Mouse (Mus musculus): ENCODE results near the gene Cacna2d4. TPM values are rescaled to one million over a fixed set of nuclear protein-coding genes. Genes with fewer than 3 reads are reported as not detected.

Gene Cacna2d4
- polyA plus RNA-seq, 1 experiment from 2014 or later: not detected

- WGBS: 65% methylated on average over 13 of the region's 13 CpGs
- H3K27me3 ChIP-seq: no peaks in the 10 kb centered on the region
- peaks cover 12% of the 10 kb centered on the region for H3K36me3 ChIP-seq
- no peak overlapping the region for H3K4me2 ChIP-seq
- no peak overlapping the region for H3K27ac ChIP-seq
- peaks cover 17% of the 10 kb centered on the region for H3K4me1 ChIP-seq (replicated peaks)
- no peak overlapping the region for H3K4me3 ChIP-seq (replicated peaks)
- H3K9me3 ChIP-seq: no peaks in the 10 kb centered on the region
- ATAC-seq (ENCODE audit: insufficient number of reproducible peaks, insufficient read depth, low FRiP score, low TSS enrichment, low read depth): no peak
- H3K9ac ChIP-seq (replicated peaks): no peak overlapping the region
These were observed 11.7 kb upstream of the Cacna2d4 start for GRCm38 (mm10) chr6:119224451-119225195.

- H3K27ac ChIP-seq: no peak overlapping the region
- no peak overlapping the region for H3K9ac ChIP-seq (replicated peaks)
- ATAC-seq (ENCODE audit: insufficient number of reproducible peaks, insufficient read depth, low FRiP score, low TSS enrichment, low read depth): no peak
- no peak overlapping the region for H3K4me3 ChIP-seq (replicated peaks)
- H3K27me3 ChIP-seq: no peaks in the 10 kb centered on the region
- no peak overlapping the region for H3K4me2 ChIP-seq
- WGBS: 89% methylated on average over 12 of the region's 12 CpGs
- no peaks in the 10 kb centered on the region for H3K9me3 ChIP-seq
- H3K36me3 ChIP-seq: peaks cover 12% of the 10 kb centered on the region
- peaks cover 17% of the 10 kb centered on the region for H3K4me1 ChIP-seq (replicated peaks)
These were observed 11.1 kb upstream of the Cacna2d4 start for GRCm38 (mm10) chr6:119225226-119225625.

- WGBS: 80% methylated on average over 6 of the region's 6 CpGs
- Histone ChIP-seq H3K4me3 (replicated peaks) (no peak overlapping the region), H3K4me1 (replicated peaks) (peaks cover 17% of the 10 kb centered on the region), H3K9me3 (no peaks in the 10 kb centered on the region), H3K27me3 (no peaks in the 10 kb centered on the region), H3K9ac (replicated peaks) (no peak overlapping the region), H3K36me3 (peaks cover 12% of the 10 kb centered on the region), H3K27ac (no peak overlapping the region), H3K4me2 (no peak overlapping the region)
- ATAC-seq (ENCODE audit: insufficient number of reproducible peaks, insufficient read depth, low FRiP score, low TSS enrichment, low read depth): no peak
These were observed 10.6 kb upstream of the Cacna2d4 start for GRCm38 (mm10) chr6:119225731-119226130.

- peaks cover 3% of the 10 kb centered on the region; the same call in 1 of the 2 replicates for H3K36me3 ChIP-seq
- H3K9me3 ChIP-seq: no peaks in the 10 kb centered on the region
- no peak overlapping the region for H3K4me3 ChIP-seq (replicated peaks)
- H3K4me1 ChIP-seq (replicated peaks): peaks cover 17% of the 10 kb centered on the region
- no peaks in the 10 kb centered on the region for H3K27me3 ChIP-seq
- 90% methylated on average over 8 of the region's 8 CpGs for WGBS
- no peak for ATAC-seq (ENCODE audit: insufficient number of reproducible peaks, insufficient read depth, low FRiP score, low TSS enrichment, low read depth)
- H3K27ac ChIP-seq: no peak overlapping the region
- H3K4me2 ChIP-seq: no peak overlapping the region
- H3K9ac ChIP-seq (replicated peaks): no peak overlapping the region
These were observed 9.3 kb upstream of the Cacna2d4 start for GRCm38 (mm10) chr6:119227001-119227400.

- Histone ChIP-seq H3K4me1 (replicated peaks) (peaks cover 17% of the 10 kb centered on the region), H3K27ac (no peak overlapping the region), H3K27me3 (no peaks in the 10 kb centered on the region), H3K4me2 (no peak overlapping the region), H3K4me3 (replicated peaks) (no peak overlapping the region), H3K9ac (replicated peaks) (no peak overlapping the region), H3K36me3 (no peaks in the 10 kb centered on the region), H3K9me3 (no peaks in the 10 kb centered on the region)
- WGBS: 77% methylated on average over 11 of the region's 11 CpGs
- ATAC-seq (ENCODE audit: insufficient number of reproducible peaks, insufficient read depth, low FRiP score, low TSS enrichment, low read depth): no peak
These were observed 7.3 kb upstream of the Cacna2d4 start for GRCm38 (mm10) chr6:119228861-119229603.

- no peak overlapping the region for H3K4me2 ChIP-seq
- no peaks in the 10 kb centered on the region for H3K9me3 ChIP-seq
- no peak overlapping the region for H3K4me3 ChIP-seq (replicated peaks)
- H3K36me3 ChIP-seq: no peaks in the 10 kb centered on the region
- 34% methylated on average over 3 of the region's 3 CpGs for WGBS
- no peak for ATAC-seq (ENCODE audit: insufficient number of reproducible peaks, insufficient read depth, low FRiP score, low TSS enrichment, low read depth)
- H3K27ac ChIP-seq: no peak overlapping the region
- no peak overlapping the region for H3K9ac ChIP-seq (replicated peaks)
- H3K27me3 ChIP-seq: no peaks in the 10 kb centered on the region; the same call in 1 of the 2 replicates
- no peaks in the 10 kb centered on the region for H3K4me1 ChIP-seq (replicated peaks)
These were observed 3.3 kb upstream of the Cacna2d4 start for GRCm38 (mm10) chr6:119233066-119233465.

GRCm38 (mm10) chr6:119235441-119235840 lies 885 bp upstream of the Cacna2d4 start:
- Histone ChIP-seq H3K27me3 (no peaks in the 10 kb centered on the region; the same call in 1 of the 2 replicates), H3K9ac (replicated peaks) (no peak overlapping the region), H3K4me2 (no peak overlapping the region), H3K9me3 (no peaks in the 10 kb centered on the region), H3K4me3 (replicated peaks) (no peak overlapping the region), H3K4me1 (replicated peaks) (no peaks in the 10 kb centered on the region), H3K36me3 (no peaks in the 10 kb centered on the region), H3K27ac (no peak overlapping the region)
- WGBS: 78% methylated on average over 5 of the region's 5 CpGs
- no peak for ATAC-seq (ENCODE audit: insufficient number of reproducible peaks, insufficient read depth, low FRiP score, low TSS enrichment, low read depth)

GRCm38 (mm10) chr6:119237427-119237989 lies 1.2 kb downstream of the Cacna2d4 start:
- no peaks in the 10 kb centered on the region for H3K9me3 ChIP-seq
- no peak overlapping the region for H3K4me3 ChIP-seq (replicated peaks)
- H3K4me2 ChIP-seq: no peak overlapping the region
- no peak overlapping the region for H3K9ac ChIP-seq (replicated peaks)
- no peak overlapping the region for H3K27ac ChIP-seq
- H3K27me3 ChIP-seq: no peaks in the 10 kb centered on the region; the same call in 1 of the 2 replicates
- H3K36me3 ChIP-seq: no peaks in the 10 kb centered on the region
- H3K4me1 ChIP-seq (replicated peaks): 0 out of 2 replicates have a peak, but pooled peaks cover 5% of the 10 kb centered on the region
- WGBS: 74% methylated on average over 8 of the region's 8 CpGs
- no peak for ATAC-seq (ENCODE audit: insufficient number of reproducible peaks, insufficient read depth, low FRiP score, low TSS enrichment, low read depth)

GRCm38 (mm10) chr6:119239341-119240005 lies 3.1 kb downstream of the Cacna2d4 start:
- Histone ChIP-seq H3K27ac (no peak overlapping the region), H3K9ac (replicated peaks) (no peak overlapping the region), H3K9me3 (no peaks in the 10 kb centered on the region), H3K27me3 (no peaks in the 10 kb centered on the region; the same call in 1 of the 2 replicates), H3K4me2 (no peak overlapping the region), H3K4me3 (replicated peaks) (no peak overlapping the region), H3K4me1 (replicated peaks) (0 out of 2 replicates have a peak, but pooled peaks cover 5% of the 10 kb centered on the region), H3K36me3 (no peaks in the 10 kb centered on the region)
- WGBS: 78% methylated on average over 5 of the region's 5 CpGs
- no peak for ATAC-seq (ENCODE audit: insufficient number of reproducible peaks, insufficient read depth, low FRiP score, low TSS enrichment, low read depth)

- no peaks in the 10 kb centered on the region for H3K36me3 ChIP-seq
- WGBS: 76% methylated on average over 7 of the region's 7 CpGs
- H3K4me2 ChIP-seq: no peak overlapping the region
- no peaks in the 10 kb centered on the region; the same call in 1 of the 2 replicates for H3K27me3 ChIP-seq
- H3K9me3 ChIP-seq: no peaks in the 10 kb centered on the region
- H3K27ac ChIP-seq: no peak overlapping the region
- no peak overlapping the region for H3K9ac ChIP-seq (replicated peaks)
- H3K4me3 ChIP-seq (replicated peaks): no peak overlapping the region
- no peak for ATAC-seq (ENCODE audit: insufficient number of reproducible peaks, insufficient read depth, low FRiP score, low TSS enrichment, low read depth)
- H3K4me1 ChIP-seq (replicated peaks): 0 out of 2 replicates have a peak, but pooled peaks cover 5% of the 10 kb centered on the region
These were observed 3.9 kb downstream of the Cacna2d4 start for GRCm38 (mm10) chr6:119240256-119240655.

Measured in limb, embryonic 12.5 days (tissue).